Mouse (Mus musculus): ENCODE data around the gene Gdi1. TPM values are rescaled to one million over a fixed set of nuclear protein-coding genes. Genes with fewer than 3 reads are reported as not detected.

Gdi1 gene
- 228 and 276 TPM in 2 replicates for polyA plus RNA-seq (2016; fragmentation: Nextera tagmentation; extraction: Ambion mirVana)

DNA sequence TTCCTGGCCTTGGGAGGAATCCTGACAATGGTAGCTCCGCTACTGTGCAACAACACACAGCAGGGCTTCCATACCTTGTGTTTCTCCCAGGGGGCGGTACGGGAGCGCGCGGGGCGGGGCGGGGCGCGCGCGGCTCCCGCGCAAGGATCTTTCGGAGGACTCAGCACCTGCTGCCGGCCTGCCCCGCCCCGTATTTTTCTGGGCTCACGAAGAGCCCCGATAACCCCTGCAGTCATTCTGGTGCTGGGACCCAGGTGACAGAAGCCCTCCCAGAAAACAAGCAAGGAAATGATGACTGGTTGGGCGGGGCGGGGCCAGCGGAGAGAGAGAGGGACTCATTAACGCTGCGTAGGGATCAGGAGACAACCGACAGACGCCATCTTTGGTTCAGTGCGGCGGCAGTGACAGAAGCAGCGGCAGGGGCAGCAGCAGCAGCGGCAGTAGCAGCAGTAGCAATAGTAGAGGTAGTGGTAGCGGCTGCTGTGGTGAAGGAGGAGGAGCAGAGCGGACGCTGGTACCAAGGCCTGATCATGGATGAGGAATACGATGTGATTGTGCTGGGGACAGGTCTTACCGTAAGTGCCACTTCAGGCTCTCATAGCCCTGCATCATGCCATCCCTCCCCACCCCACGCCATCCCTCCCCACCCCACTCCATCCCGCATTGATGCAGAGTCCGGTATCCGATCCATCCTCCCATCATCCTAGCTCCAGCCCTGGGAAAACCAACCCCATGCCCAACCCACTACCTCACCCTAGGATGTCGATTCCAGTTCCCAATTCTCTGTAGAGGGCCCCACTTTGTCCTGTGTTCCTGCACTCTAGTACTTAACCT, at the start of gene Gdi1:
Gene Gdi1, plus strand, starts transcription at position 132 of the 834 bp plus-strand sequence.
- Histone ChIP-seq H3K9ac (replicated peaks) (peak within 1 kb of the TSS; percentile 68), H3K27me3 (no peaks in the 10 kb centered on the region), H3K4me3 (replicated peaks) (peak within 1 kb of the TSS; percentile 58), H3K36me3 (peaks cover 73% of the 10 kb centered on the region), H3K27ac (peak within 1 kb of the TSS; percentile 90), H3K9me3 (no peaks in the 10 kb centered on the region), H3K4me1 (replicated peaks) (no peaks in the 10 kb centered on the region; the same call in 1 of the 2 replicates), H3K4me2 (peak within 1 kb of the TSS; percentile 75)
- ATAC-seq (ENCODE audit: insufficient number of reproducible peaks, insufficient read depth, low FRiP score, low TSS enrichment, low read depth) = peak; percentile 50
- 16% methylated on average over 37 of the region's 41 CpGs for WGBS

DNA sequence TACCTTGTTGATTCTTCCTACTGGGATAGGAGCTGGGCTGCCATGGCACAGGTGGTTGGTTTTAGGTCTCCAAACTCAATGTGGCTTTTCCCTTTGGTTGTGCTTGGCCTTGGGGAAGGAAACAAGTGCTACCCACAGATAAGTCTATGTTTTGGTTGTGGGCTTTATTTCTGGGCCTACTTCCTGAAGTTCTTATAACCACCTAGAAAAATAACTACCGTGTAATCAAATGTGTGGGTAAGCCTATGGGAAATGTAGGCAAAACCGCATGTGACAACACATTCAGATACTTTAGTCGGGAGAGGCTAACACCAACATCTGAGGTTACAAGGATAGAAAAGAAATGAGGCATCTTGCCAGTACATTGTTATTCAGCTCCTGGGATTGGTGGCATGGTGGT, 47.1 kb upstream of the Gdi1 start:
- ATAC-seq (ENCODE audit: insufficient number of reproducible peaks, insufficient read depth, low FRiP score, low TSS enrichment, low read depth) = no peak
- H3K4me3 ChIP-seq (replicated peaks) = no peak overlapping the region
- H3K9me3 ChIP-seq = no peaks in the 10 kb centered on the region
- no peak overlapping the region for H3K9ac ChIP-seq (replicated peaks)
- H3K27me3 ChIP-seq = no peaks in the 10 kb centered on the region
- 94% methylated on average over 3 of the region's 3 CpGs for WGBS
- no peak overlapping the region for H3K27ac ChIP-seq
- peaks cover 4% of the 10 kb centered on the region for H3K4me1 ChIP-seq (replicated peaks)
- H3K36me3 ChIP-seq = peaks cover 24% of the 10 kb centered on the region; the same call in 1 of the 2 replicates
- no peak overlapping the region for H3K4me2 ChIP-seq

DNA sequence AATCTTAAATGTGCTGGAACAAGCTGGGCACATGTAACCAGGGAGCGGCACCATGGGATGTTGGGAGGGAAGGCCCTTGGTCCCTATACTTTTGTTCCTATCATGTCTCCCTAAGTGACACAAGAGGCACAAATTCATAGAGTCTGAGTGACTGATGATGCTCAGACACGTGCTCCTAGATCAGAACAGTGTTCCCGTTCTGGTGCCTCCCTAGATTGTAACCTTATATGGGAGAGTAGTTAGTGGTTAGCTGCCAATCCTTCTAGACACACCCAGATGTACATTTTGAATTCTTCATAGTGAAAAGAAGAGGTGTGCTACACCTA, 35.1 kb upstream of the Gdi1 start:
- Histone ChIP-seq H3K9me3 (no peaks in the 10 kb centered on the region), H3K9ac (replicated peaks) (peak overlapping the region; percentile 42; the same call in 1 of the 2 replicates), H3K4me3 (replicated peaks) (peak overlapping the region; percentile 56), H3K36me3 (peaks cover 11% of the 10 kb centered on the region), H3K4me2 (peak overlapping the region; percentile 52), H3K4me1 (replicated peaks) (0 out of 2 replicates have a peak, but pooled peaks cover 3% of the 10 kb centered on the region), H3K27ac (peak overlapping the region; percentile 95), H3K27me3 (no peaks in the 10 kb centered on the region)
- 23% methylated on average over 3 of the region's 3 CpGs for WGBS
- no peak; the same call in 1 of the 2 replicates for ATAC-seq (ENCODE audit: insufficient number of reproducible peaks, insufficient read depth, low FRiP score, low TSS enrichment, low read depth)

DNA sequence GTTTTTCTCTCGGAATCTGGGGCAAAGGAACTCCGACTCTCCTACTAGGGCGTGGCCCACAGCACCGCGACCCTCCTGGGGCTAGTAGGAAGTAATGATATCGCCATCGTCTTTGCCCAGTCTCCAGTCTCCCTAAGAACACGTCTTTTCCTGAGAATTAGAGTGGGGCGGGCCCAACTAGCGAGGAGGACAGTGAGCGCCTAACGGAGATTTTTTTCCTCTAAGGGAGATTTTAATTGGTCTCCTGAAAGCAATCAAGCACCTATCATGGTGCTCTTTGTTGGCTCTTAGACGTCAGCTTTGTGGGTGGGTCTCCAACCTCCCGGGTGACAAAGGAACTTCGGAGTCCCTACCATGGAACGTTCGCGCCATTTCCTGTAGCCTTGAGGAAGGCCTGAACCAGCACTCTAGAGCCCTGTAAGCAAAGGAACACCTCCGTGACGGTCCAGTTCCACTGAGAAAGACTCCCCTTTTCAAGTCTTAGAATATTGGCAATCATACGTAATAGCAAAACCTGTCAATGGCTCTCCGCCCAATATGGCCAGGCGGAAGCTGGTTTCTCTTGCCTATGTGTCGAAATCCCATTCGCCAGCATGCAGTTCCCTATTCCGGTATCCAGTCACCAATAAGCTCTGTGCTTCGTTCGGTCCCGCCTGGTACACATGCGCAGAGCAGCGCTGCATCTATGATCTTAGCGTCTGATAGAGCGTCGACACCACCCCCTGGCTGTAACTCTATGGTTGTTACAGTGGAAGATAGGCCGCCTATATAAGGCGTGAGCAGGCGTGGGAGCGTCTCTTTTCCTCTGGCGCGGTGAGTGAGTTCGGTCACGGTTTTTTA, 34.5 kb upstream of the Gdi1 start, which contains the start of gene Rpl10:
Gene Rpl10, plus strand, starts transcription at position 751 of the 840 bp plus-strand sequence.
- WGBS = 13% methylated on average over 42 of the region's 42 CpGs
- Histone ChIP-seq H3K9ac (replicated peaks) (peak within 1 kb of the TSS; percentile 79), H3K36me3 (peaks cover 11% of the 10 kb centered on the region), H3K9me3 (no peaks in the 10 kb centered on the region), H3K4me1 (replicated peaks) (0 out of 2 replicates have a peak, but pooled peaks cover 3% of the 10 kb centered on the region), H3K27me3 (no peaks in the 10 kb centered on the region), H3K4me3 (replicated peaks) (peak within 1 kb of the TSS; percentile 56), H3K4me2 (peak within 1 kb of the TSS; percentile 59), H3K27ac (peak within 1 kb of the TSS; percentile 95)
- peak; percentile 93 for ATAC-seq (ENCODE audit: insufficient number of reproducible peaks, insufficient read depth, low FRiP score, low TSS enrichment, low read depth)

DNA sequence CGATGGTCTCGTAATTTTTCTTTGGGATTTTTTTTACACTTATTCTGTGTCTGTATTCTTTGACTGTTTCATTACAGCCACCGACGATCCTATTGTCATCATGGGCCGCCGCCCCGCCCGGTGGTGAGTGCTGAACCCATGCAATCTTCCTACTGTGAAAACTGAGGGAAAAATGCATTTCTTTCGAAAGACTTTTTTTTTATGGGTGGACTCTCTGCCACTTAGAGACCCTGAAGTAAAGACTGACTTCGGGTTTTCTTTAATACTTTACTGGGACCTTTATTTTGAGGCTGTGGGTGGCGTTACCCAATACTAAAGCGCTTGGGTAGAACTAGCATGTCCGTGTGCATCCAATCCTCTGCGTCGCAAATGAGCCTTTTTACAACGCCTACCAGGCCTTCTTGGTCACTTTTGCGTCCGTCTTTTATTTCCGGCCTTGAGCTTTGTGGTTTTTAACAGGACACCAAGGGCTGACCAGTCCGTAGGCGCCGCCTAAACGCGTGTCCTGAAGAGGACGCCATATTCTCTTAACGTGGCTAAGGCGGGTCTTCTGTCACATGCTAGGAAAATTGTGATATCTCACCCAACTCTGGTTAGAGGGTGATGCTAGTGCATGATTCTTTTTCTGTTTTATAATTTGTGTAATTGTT, 33.8 kb upstream of the Gdi1 start:
- no peaks in the 10 kb centered on the region for H3K9me3 ChIP-seq
- WGBS = 16% methylated on average over 27 of the region's 27 CpGs
- 0 out of 2 replicates have a peak, but pooled peaks cover 3% of the 10 kb centered on the region for H3K4me1 ChIP-seq (replicated peaks)
- peaks cover 11% of the 10 kb centered on the region for H3K36me3 ChIP-seq
- peak overlapping the region; percentile 59 for H3K4me2 ChIP-seq
- peak overlapping the region; percentile 79 for H3K9ac ChIP-seq (replicated peaks)
- H3K27me3 ChIP-seq = no peaks in the 10 kb centered on the region
- peak overlapping the region; percentile 56 for H3K4me3 ChIP-seq (replicated peaks)
- H3K27ac ChIP-seq = peak overlapping the region; percentile 69
- no peak for ATAC-seq (ENCODE audit: insufficient number of reproducible peaks, insufficient read depth, low FRiP score, low TSS enrichment, low read depth)

DNA sequence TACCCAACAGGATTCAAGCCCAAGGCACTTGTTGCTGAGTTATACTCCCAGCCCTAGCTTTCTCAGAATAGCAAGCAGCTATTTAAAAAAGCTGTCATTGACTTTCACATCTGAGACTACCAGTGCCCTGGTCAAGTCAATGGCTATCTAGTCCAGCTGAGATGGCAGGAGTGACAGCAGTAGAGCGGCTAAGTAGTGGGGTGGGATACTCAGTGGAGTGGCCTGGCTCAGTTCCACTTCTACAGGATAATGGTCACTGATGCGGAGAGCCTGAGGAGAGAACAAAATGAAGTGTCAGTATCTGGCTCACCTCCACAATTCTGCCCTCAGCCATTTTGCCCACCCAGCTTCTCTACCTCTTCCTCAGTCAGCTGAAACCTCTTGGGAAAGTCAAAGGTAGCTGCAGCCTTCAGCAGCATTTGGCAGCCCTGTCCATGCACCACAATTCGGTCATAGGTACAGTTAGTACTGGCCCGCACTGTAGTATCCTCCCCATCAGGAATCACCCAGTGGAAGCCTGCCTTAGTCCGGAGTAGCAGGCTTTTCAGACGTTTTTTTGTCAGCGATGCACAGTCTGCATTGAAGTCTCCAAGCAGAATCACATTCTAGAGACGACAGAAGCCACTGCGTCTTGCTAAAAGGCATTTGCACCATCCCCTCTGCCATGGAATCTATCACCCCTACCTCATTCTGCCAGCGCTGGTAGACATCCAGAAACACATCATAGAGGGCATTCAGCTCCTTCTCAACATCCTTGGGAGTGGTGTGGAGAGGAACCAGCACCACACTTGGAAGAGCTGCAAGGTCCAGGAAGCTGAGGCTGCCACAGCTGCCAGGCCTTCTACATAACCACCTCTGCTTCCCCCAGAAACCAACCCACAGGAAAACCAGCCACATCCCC, 31.1 kb upstream of the Gdi1 start:
- peaks cover 11% of the 10 kb centered on the region for H3K36me3 ChIP-seq
- ATAC-seq (ENCODE audit: insufficient number of reproducible peaks, insufficient read depth, low FRiP score, low TSS enrichment, low read depth) = no peak
- H3K4me1 ChIP-seq (replicated peaks) = 0 out of 2 replicates have a peak, but pooled peaks cover 3% of the 10 kb centered on the region
- H3K9ac ChIP-seq (replicated peaks) = no peak overlapping the region
- no peak overlapping the region for H3K4me3 ChIP-seq (replicated peaks)
- H3K4me2 ChIP-seq = no peak overlapping the region
- H3K27me3 ChIP-seq = no peaks in the 10 kb centered on the region
- 29% methylated on average over 10 of the region's 10 CpGs for WGBS
- no peaks in the 10 kb centered on the region for H3K9me3 ChIP-seq
- peak overlapping the region; percentile 53; the same call in 1 of the 2 replicates for H3K27ac ChIP-seq

DNA sequence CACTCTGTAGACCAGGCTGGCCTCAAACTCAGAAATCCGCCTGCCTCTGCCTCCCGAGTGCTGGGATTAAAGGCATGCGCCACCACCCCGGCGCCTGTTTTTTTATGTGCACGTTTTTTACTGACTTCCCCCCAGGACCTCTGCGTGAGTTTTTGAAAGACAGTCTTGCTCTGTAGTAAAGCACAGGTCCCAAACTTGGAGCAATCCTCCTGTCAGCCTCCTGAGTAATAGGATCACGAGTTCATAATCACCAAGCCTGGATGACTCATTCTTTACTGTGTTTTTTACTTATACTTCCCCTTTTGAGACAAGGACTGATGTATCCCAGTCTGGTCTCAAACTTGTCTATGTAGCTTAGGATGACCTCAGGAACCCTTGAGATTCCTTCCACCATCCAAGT, 26.9 kb upstream of the Gdi1 start:
- 72% methylated on average over 8 of the region's 8 CpGs for WGBS
- no peak for ATAC-seq (ENCODE audit: insufficient number of reproducible peaks, insufficient read depth, low FRiP score, low TSS enrichment, low read depth)
- Histone ChIP-seq H3K27ac (no peak overlapping the region), H3K36me3 (peaks cover 4% of the 10 kb centered on the region; the same call in 1 of the 2 replicates), H3K4me1 (replicated peaks) (0 out of 2 replicates have a peak, but pooled peaks cover 3% of the 10 kb centered on the region), H3K4me2 (no peak overlapping the region), H3K4me3 (replicated peaks) (no peak overlapping the region), H3K27me3 (peaks cover 16% of the 10 kb centered on the region), H3K9me3 (no peaks in the 10 kb centered on the region), H3K9ac (replicated peaks) (no peak overlapping the region)

DNA sequence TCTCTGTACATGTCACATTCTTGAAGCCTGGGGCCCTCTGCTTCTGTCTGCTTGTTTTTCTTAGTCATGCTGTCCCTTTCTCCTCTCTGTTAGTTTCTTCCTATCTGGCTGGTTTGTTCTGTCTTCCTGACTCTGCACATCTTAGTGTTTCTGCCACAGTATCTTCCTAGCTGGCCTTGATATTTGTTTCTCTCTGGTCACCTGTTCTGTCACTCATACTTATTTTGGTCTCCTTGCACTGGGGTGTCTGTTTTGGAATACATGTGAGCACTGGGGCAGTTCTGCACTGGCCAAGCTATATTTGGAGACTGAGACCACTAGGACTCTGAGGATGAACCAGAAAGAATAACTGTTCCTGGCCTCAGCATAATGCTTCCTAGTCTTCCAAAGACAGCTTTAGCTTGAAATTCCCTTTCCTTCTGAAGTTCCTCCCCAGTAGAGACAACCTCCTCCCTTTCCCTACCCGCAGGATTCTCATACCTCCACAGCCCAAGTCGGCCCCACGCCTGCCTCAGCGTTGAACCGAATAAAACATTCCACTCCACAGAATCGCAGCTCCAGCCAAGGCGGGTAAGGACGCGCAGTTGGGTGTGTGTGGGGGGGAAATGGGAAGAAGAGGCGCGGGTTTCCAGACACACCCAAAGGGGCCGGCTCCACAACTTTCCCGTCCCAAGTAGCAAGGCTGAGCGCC, 23.6 kb upstream of the Gdi1 start:
- Histone ChIP-seq H3K4me1 (replicated peaks) (peaks cover 10% of the 10 kb centered on the region; the same call in 1 of the 2 replicates), H3K4me2 (peak overlapping the region; percentile 69), H3K27me3 (peaks cover 17% of the 10 kb centered on the region), H3K4me3 (replicated peaks) (peak overlapping the region; percentile 60), H3K9me3 (no peaks in the 10 kb centered on the region), H3K9ac (replicated peaks) (peak overlapping the region; percentile 55), H3K36me3 (no peaks in the 10 kb centered on the region), H3K27ac (peak overlapping the region; percentile 84)
- 24% methylated on average over 14 of the region's 14 CpGs for WGBS
- no peak for ATAC-seq (ENCODE audit: insufficient number of reproducible peaks, insufficient read depth, low FRiP score, low TSS enrichment, low read depth)

DNA sequence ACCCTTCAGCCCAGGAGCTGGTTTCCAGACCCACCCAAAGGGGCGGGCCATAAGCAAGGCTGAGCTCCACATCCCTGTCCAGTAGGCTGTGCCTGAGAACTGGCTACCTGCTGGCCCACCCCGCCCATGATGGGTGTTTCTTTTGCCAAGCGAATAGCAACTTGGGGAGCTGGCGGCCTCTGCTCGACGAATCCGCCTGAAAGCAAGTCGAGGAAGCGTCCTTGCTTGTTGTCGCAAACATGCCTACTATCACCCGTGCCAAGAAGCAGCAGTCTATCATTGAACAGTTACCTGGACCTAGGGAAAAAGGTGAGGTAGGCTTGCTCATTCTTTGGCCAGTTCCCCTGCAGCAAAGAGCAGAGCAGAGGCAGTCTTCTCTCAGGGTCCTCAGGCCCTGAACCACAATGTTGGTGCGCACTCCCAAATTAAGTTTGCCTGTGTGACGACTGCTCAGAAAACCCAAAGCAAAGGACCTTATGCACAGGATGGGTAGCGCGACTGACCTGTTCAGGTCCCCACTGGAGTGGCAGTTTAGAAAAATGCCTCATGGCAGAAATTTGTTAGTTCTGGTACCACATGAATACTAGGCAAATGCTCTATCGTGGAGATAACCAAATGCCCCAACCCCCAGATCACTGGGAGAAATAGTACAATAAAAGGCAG, 22.9 kb upstream of the Gdi1 start, which contains the start of the genes Taz and Dnase1l1:
Gene Taz, plus strand, starts transcription at position 181 of the 663 bp plus-strand sequence.
Gene Dnase1l1, minus strand, starts transcription at position 606 of the 663 bp plus-strand sequence.
- Histone ChIP-seq H3K9me3 (no peaks in the 10 kb centered on the region), H3K4me1 (replicated peaks) (peaks cover 10% of the 10 kb centered on the region; the same call in 1 of the 2 replicates), H3K4me2 (peak within 1 kb of the TSS; percentile 69), H3K4me3 (replicated peaks) (peak within 1 kb of the TSS; percentile 60), H3K27ac (peak within 1 kb of the TSS; percentile 84), H3K36me3 (no peaks in the 10 kb centered on the region), H3K27me3 (peaks cover 17% of the 10 kb centered on the region), H3K9ac (replicated peaks) (peak within 1 kb of the TSS; percentile 73)
- ATAC-seq (ENCODE audit: insufficient number of reproducible peaks, insufficient read depth, low FRiP score, low TSS enrichment, low read depth) = peak; percentile 92
- WGBS = 14% methylated on average over 16 of the region's 16 CpGs

Data from limb, embryonic 12.5 days (tissue).